Mouse (Mus musculus): ENCODE measurements around the gene Bco1. TPM values are rescaled to one million over a fixed set of nuclear protein-coding genes. Genes with fewer than 3 reads are reported as not detected.

Gene Bco1
- polyA plus RNA-seq (2012; rRNA removed; ENCODE audit: low replicate concordance): 0.55 and 8.4 TPM in 2 replicates

GRCm38 (mm10) chr8:117095647-117096046 lies at the start of gene Bco1:
TSS of gene Bco1 (plus strand) at chr8:117095854.

GRCm38 (mm10) chr8:117082399-117082872 lies 13.2 kb upstream of the Bco1 start, which contains the start of gene Pkd1l2:
TSS of gene Pkd1l2 (minus strand) at chr8:117082449.

GRCm38 (mm10) chr8:117158135-117158761 lies 62.6 kb downstream of the Bco1 start, which contains the start of gene Gan:
TSS of gene Gan (plus strand) at chr8:117158135.

Other genes with a start within 250 kb of the Bco1 start
- gene Cmc2, start 174.4 kb upstream of the Bco1 start, polyA plus RNA-seq (2012; rRNA removed; ENCODE audit: low replicate concordance): 3.1 and 3.2 TPM in 2 replicates
- gene Cenpn, start 174.1 kb upstream of the Bco1 start, polyA plus RNA-seq (2012; rRNA removed; ENCODE audit: low replicate concordance): 1.1 and 2.2 TPM in 2 replicates
- gene Atmin, start 152.5 kb upstream of the Bco1 start, polyA plus RNA-seq (2012; rRNA removed; ENCODE audit: low replicate concordance): 6.0 and 6.7 TPM in 2 replicates
- 0.09 and 0.18 TPM in 2 replicates for gene 1700030J22Rik, start 116.9 kb upstream of the Bco1 start, polyA plus RNA-seq (2012; rRNA removed; ENCODE audit: low replicate concordance)
- 11.1 and 12.3 TPM in 2 replicates for gene Gcsh, start 102.3 kb upstream of the Bco1 start, polyA plus RNA-seq (2012; rRNA removed; ENCODE audit: low replicate concordance)
- 0.04 TPM in 1 of 2 replicates, not detected in the other for gene Pkd1l2, start 13.4 kb upstream of the Bco1 start, polyA plus RNA-seq (2012; rRNA removed; ENCODE audit: low replicate concordance)
- 2.3 and 3.9 TPM in 2 replicates for gene Gan, start 62.3 kb downstream of the Bco1 start, polyA plus RNA-seq (2012; rRNA removed; ENCODE audit: low replicate concordance)
- 62.3 and 73.2 TPM in 2 replicates for gene Cmip, start 161.2 kb downstream of the Bco1 start, polyA plus RNA-seq (2012; rRNA removed; ENCODE audit: low replicate concordance)

Data from duodenum, adult 2 months (tissue).